Mouse (Mus musculus): Measurements from ENCODE around the gene Dpp10. TPM values are rescaled to one million over a fixed set of nuclear protein-coding genes. Genes with fewer than 3 reads are reported as not detected.

Dpp10 gene
- polyA plus RNA-seq (2016; fragmentation: Nextera tagmentation; extraction: Ambion mirVana): 0.04 TPM in 1 of 2 replicates, not detected in the other

DNA sequence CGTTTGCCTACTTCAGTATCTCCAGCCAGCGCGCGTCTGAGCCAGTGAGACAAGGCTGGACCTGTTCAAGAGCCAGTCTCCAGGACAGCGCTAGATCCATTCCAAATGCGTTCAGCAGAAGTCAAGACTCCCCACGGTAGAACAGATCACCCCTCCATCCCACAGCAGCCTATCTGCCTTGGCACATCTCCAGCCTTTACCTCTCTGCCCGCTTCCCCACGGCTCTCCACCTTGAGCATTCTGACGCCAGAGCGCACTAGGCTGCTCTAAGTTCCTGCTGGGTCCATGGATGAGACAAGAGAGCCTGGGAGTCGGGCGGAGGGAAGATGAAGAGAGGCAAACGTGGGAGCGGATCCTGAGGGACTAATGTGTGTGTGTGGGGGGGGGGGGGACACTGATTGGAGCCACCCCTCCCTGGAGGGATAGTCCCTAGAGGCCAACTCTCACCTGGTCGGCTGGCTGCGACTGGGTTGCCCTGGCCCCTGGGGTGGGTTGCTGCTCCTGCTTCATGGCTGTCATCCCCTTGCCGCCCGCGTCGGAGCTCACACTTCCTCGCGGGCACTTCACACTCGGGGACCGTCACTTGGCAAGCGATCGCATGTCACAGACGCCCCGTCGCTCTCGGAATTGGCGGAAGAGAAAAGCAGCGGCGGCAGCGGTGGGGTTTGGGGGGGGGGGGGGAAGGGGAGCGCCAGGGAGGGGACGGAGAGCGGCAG, at the start of gene Dpp10:
Gene Dpp10 (minus strand): TSS at position 635 of the 716 bp plus-strand sequence.
- peaks cover 51% of the 10 kb centered on the region for H3K27me3 ChIP-seq (ENCODE audit: poor library complexity, severe bottlenecking)
- peak; percentile 33 for DNase-seq (ENCODE audit: extremely low spot score, low spot score)
- peaks cover 27% of the 10 kb centered on the region for H3K4me1 ChIP-seq
- H3K9me3 ChIP-seq: no peaks in the 10 kb centered on the region
- H3K4me3 ChIP-seq: peak within 1 kb of the TSS; percentile 70
- WGBS: under 1% methylated on average over 25 of the region's 38 CpGs
- H3K36me3 ChIP-seq (replicated peaks): no peaks in the 10 kb centered on the region
- peak within 1 kb of the TSS; percentile 67 for H3K27ac ChIP-seq

DNA sequence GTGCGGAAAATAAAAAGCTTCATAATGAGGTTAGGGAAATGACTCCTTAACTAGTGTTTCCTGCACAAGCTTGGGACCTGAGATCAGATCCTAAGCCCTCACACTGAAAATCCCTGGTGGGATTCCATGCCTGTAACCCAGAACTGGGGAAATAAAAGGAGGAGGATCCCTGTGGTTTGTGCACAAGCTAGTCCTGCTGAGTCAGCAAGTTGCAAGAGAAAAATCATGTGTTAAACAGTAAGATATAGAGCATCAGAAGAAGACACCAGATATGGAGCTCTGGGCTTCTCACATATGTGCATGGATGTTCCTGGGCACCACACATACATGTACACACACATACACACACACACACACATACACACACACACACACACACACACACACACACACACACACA, 3.2 kb upstream of the Dpp10 start:
- peaks cover 39% of the 10 kb centered on the region for H3K27me3 ChIP-seq (ENCODE audit: poor library complexity, severe bottlenecking)
- H3K27ac ChIP-seq: no peak overlapping the region
- no peaks in the 10 kb centered on the region for H3K9me3 ChIP-seq
- WGBS: 92% methylated on average over 1 of the region's 1 CpGs
- peaks cover 27% of the 10 kb centered on the region for H3K4me1 ChIP-seq
- no peak overlapping the region for H3K4me3 ChIP-seq
- DNase-seq (ENCODE audit: extremely low spot score, low spot score): no peak
- no peaks in the 10 kb centered on the region for H3K36me3 ChIP-seq (replicated peaks)

DNA sequence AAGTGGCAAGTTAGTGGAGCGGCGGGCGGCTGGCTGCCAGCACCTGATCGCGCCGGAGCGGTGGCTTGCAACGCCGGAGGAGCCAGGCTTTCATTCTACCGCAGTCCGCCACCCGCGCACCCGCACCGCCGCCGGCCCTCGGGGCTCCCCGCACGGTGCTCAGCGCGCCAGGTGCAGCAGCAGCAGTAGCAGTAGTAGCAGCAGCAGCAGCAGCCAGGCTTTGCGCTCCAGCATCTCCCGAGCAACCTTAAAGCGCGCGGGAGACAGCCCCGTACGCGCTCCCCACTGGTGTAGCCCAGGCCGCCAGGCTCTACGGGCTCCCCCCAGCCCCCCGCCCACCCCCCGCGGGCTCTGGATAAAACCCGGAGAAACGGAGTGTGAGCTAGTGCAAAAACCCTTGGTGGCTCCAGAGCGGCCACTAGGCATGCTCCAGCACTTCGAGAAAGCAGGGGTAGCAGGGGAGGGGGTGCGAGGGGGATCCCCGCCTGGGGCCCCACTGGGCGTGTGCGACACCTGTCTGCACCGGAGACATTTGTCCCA, 472 bp upstream of the Dpp10 start:
- Histone ChIP-seq H3K27me3 (ENCODE audit: poor library complexity, severe bottlenecking) (peaks cover 51% of the 10 kb centered on the region), H3K9me3 (no peaks in the 10 kb centered on the region), H3K4me3 (peak overlapping the region; percentile 70), H3K36me3 (replicated peaks) (no peaks in the 10 kb centered on the region), H3K27ac (peak overlapping the region; percentile 67), H3K4me1 (peaks cover 27% of the 10 kb centered on the region)
- DNase-seq (ENCODE audit: extremely low spot score, low spot score): peak; percentile 55
- under 1% methylated on average over 44 of the region's 44 CpGs for WGBS

DNA sequence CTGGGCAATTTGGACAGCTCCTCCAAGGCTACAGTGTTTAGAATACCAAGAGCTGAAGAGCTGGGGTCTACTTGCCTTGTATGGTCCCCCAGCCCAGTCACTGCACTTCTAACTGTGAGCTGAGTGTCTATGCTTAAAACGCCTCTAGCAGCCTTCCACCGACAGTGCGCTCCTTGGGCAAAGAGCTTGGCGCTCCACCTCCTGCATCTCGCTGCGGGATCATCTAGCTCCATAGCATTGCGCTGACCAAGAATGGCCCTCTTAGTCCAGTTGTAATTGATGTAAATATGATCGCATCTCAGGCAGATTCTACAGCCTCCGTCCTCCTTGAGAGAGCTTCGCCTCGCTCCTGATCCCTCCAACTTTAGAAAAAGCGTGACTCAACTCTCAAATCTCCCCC, 1.2 kb downstream of the Dpp10 start:
- Histone ChIP-seq H3K36me3 (replicated peaks) (no peaks in the 10 kb centered on the region), H3K27me3 (ENCODE audit: poor library complexity, severe bottlenecking) (peaks cover 51% of the 10 kb centered on the region), H3K9me3 (no peaks in the 10 kb centered on the region), H3K27ac (no peak overlapping the region), H3K4me1 (peaks cover 19% of the 10 kb centered on the region), H3K4me3 (no peak overlapping the region)
- 11% methylated on average over 12 of the region's 12 CpGs for WGBS
- no peak for DNase-seq (ENCODE audit: extremely low spot score, low spot score)

DNA sequence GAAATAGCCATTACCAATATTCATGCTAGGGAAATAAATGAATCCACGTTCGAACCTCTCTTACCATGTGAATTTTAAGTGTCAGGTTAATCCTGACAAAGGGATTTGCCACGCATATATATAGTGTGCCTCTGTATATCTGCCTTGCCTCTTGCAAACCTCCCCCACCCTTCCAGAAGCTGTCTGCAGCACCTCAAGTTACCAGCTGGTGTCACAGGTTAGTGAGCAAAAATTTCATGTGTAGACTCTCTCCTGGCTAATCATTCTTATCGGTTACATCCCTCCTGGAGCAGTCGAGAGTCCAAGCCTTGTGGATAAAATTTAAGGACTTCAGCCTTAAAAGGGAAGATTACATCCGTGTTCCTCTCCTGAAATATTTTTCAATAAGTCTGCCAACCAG, 1.9 kb downstream of the Dpp10 start:
- no peaks in the 10 kb centered on the region for H3K36me3 ChIP-seq (replicated peaks)
- no peak for DNase-seq (ENCODE audit: extremely low spot score, low spot score)
- whole genome bisulfite sequencing: 67% methylated on average over 6 of the region's 6 CpGs
- no peak overlapping the region for H3K4me3 ChIP-seq
- no peaks in the 10 kb centered on the region for H3K9me3 ChIP-seq
- peaks cover 18% of the 10 kb centered on the region for H3K4me1 ChIP-seq
- peaks cover 51% of the 10 kb centered on the region for H3K27me3 ChIP-seq (ENCODE audit: poor library complexity, severe bottlenecking)
- H3K27ac ChIP-seq: no peak overlapping the region

DNA sequence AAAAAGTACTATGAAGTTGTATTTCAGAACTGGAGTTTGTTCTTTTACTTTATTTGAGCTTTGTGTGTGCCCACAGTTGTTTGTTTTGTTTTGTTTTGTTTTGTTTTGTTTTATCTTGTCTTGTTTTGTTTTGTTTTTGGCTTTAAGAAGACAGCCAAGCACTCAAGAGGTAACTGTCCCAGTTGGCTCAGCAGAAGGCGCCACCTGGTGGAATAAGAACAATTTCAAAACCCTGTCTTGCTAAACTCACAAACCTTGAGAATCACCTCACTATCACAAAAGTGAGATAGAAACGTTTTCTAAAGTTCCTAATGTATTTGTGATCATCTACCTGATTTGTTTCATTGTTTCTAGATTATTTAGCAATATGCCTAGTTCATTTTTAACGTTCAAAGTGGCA, 3.8 kb downstream of the Dpp10 start:
- Histone ChIP-seq H3K4me3 (no peak overlapping the region), H3K27ac (no peak overlapping the region), H3K4me1 (peaks cover 18% of the 10 kb centered on the region), H3K9me3 (no peaks in the 10 kb centered on the region), H3K27me3 (ENCODE audit: poor library complexity, severe bottlenecking) (peaks cover 42% of the 10 kb centered on the region), H3K36me3 (replicated peaks) (no peaks in the 10 kb centered on the region)
- 8% methylated on average over 3 of the region's 3 CpGs for WGBS
- DNase-seq (ENCODE audit: extremely low spot score, low spot score): no peak

DNA sequence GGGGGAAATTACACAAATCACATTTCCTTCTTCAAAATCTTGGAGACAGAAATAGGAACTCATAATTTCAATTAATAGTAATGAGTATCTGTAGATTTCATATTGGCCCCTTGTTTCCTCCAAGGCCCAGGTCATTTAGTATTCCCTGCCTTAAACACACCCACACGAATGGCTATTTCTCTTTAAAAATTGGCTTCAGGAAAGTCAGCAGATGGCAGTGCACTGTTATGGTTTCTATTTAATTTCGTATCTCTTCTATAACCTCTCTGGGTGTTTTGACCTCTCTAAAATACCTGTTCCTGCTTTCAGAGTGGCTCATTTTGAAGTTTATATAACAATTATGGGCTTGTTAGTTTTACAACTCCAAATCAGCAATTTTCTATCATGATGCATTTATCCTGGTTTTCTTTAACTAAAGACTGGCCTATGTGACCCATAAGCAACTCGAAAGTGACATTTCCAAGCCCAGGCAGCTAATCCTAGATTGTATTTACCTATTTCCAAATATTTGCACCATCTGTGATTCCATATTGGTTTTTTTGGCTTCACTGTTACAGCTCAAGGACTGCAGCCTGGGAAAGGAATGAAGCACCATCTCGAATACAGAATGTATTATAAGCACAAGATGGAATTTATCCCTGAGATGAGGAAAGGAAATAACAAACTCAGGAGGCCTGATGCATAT, 9.9 kb downstream of the Dpp10 start:
- Histone ChIP-seq H3K4me3 (no peak overlapping the region), H3K27ac (no peak overlapping the region), H3K27me3 (ENCODE audit: poor library complexity, severe bottlenecking) (no peaks in the 10 kb centered on the region), H3K9me3 (no peaks in the 10 kb centered on the region), H3K36me3 (replicated peaks) (no peaks in the 10 kb centered on the region), H3K4me1 (no peaks in the 10 kb centered on the region)
- 82% methylated on average over 4 of the region's 4 CpGs for WGBS
- DNase-seq (ENCODE audit: extremely low spot score, low spot score): no peak

DNA sequence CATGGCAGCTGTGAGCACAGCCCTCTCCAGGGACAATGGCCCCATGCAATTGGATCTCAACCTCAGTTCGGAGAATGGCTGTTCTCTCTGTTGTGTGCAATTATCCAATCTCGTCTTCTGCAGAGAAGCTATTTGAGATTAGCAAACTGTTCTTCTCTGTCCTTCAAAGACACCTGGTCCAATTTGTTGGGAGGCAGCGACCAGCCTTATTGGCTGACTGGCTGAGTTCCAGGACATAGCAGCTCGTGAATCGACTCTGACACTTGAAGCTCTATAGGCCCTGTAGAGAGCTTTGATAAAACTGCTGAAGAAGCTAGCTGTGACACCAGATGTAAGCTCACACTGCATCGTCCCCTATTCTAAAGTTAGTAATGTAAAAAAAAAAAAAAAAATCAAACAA, 12.7 kb downstream of the Dpp10 start:
- H3K27ac ChIP-seq: no peak overlapping the region
- no peaks in the 10 kb centered on the region for H3K27me3 ChIP-seq (ENCODE audit: poor library complexity, severe bottlenecking)
- H3K4me1 ChIP-seq: no peaks in the 10 kb centered on the region
- H3K9me3 ChIP-seq: no peaks in the 10 kb centered on the region
- H3K36me3 ChIP-seq (replicated peaks): no peaks in the 10 kb centered on the region
- DNase-seq (ENCODE audit: extremely low spot score, low spot score): no peak
- 75% methylated on average over 6 of the region's 6 CpGs for WGBS
- no peak overlapping the region for H3K4me3 ChIP-seq

DNA sequence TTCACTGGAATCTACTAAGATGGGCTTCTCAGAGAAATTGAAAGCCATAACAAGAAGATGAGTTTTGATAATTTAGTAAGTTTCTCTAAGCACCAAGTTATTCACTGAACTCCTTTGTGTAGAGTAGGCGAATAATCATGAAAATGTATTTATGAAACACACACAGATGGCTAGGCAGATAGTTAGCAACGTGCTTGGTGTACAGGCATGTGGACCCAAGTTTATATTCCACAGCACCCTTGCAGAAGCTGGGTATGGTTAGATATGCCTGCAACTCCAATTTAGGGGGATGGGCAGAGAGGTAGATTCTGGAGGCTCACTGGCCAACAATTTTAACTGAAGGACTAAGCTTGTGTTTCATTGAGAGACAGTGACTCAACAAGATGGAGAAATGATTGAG, 13.4 kb downstream of the Dpp10 start:
- no peak for DNase-seq (ENCODE audit: extremely low spot score, low spot score)
- no peaks in the 10 kb centered on the region for H3K27me3 ChIP-seq (ENCODE audit: poor library complexity, severe bottlenecking)
- no peak overlapping the region for H3K4me3 ChIP-seq
- 84% methylated on average over 2 of the region's 2 CpGs for WGBS
- no peaks in the 10 kb centered on the region for H3K36me3 ChIP-seq (replicated peaks)
- no peaks in the 10 kb centered on the region for H3K4me1 ChIP-seq
- no peak overlapping the region for H3K27ac ChIP-seq
- no peaks in the 10 kb centered on the region for H3K9me3 ChIP-seq

DNA sequence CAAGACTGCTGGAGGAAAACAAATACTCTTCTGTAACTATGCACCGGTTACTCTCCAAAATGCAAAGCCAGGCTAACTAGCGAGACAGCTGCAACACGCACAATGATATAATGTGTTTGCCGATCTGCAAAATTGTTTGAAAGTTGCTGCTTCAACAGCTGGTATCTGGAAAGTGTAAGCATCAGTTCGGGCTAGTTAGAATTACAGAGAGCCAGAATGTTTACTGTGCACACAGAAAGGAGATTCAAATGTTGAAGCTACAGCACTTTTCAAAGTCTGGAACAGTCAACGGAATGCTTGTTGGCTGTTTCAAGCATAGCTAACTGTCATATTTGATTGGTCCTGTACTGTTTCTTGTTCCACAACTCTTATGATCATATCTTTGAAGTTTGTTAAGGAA, 42.6 kb downstream of the Dpp10 start:
- H3K4me3 ChIP-seq: no peak overlapping the region
- no peaks in the 10 kb centered on the region for H3K36me3 ChIP-seq (replicated peaks)
- H3K27ac ChIP-seq: no peak overlapping the region
- WGBS: 94% methylated on average over 6 of the region's 6 CpGs
- H3K9me3 ChIP-seq: no peaks in the 10 kb centered on the region
- no peak for DNase-seq (ENCODE audit: extremely low spot score, low spot score)
- no peaks in the 10 kb centered on the region for H3K4me1 ChIP-seq
- no peaks in the 10 kb centered on the region for H3K27me3 ChIP-seq (ENCODE audit: poor library complexity, severe bottlenecking)

DNA sequence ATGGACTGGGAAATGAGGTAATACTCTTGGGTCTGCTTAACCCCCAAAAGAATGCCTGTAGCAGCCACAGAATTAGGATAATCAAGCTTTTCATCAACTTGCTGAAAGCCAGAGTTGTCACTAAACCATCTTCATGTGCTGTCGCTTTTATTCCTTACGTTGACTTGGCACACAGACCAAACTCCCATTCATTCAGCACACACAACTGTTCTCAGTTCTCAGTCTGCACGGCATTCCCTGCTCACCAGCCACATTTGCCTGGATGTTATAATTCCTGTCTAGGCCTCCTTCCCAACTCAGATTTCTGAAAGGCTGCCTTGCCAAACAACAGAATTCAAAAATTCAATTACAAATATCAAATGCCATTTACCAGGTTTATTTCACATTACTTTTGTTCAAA, 49.6 kb downstream of the Dpp10 start:
- 85% methylated on average over 3 of the region's 3 CpGs for WGBS
- Histone ChIP-seq H3K4me1 (no peaks in the 10 kb centered on the region), H3K9me3 (no peaks in the 10 kb centered on the region), H3K27me3 (ENCODE audit: poor library complexity, severe bottlenecking) (no peaks in the 10 kb centered on the region), H3K4me3 (no peak overlapping the region), H3K27ac (no peak overlapping the region), H3K36me3 (replicated peaks) (no peaks in the 10 kb centered on the region)
- no peak for DNase-seq (ENCODE audit: extremely low spot score, low spot score)

DNA sequence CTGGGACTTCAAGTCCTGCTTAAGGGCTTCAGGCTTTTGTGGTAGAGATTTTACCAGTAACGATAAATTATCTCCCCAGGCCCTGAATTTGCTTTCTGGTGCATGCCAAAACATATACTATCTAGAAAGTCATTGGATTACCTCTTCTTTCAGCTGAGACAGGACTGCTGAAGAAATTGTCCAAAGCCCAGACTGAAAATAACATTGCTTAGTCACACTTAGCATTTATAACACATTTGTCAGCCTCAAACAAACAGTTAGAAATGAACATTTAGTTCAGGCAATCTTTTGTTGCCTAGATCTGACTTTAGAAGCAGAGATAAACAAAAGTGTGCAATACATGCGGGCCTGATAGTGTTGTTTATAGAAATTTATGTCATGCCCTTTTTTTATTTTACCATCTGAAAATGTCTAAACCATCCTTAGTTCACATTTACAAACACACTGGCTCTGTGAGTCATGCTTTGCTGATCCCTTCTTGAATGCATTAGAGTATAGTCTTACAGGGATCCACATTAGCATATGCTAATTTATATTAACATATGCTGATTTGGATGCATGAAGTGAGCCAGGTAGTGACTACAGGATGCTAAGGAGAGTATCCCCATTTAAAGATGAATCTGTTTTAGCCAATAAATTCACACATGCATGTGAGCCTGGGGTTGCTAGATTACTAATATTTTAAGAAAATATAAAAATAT, 59.9 kb downstream of the Dpp10 start:
- H3K27me3 ChIP-seq (ENCODE audit: poor library complexity, severe bottlenecking): no peaks in the 10 kb centered on the region
- H3K4me3 ChIP-seq: no peak overlapping the region
- 84% methylated on average over 2 of the region's 2 CpGs for WGBS
- no peaks in the 10 kb centered on the region for H3K36me3 ChIP-seq (replicated peaks)
- H3K4me1 ChIP-seq: no peaks in the 10 kb centered on the region
- H3K27ac ChIP-seq: no peak overlapping the region
- DNase-seq (ENCODE audit: extremely low spot score, low spot score): no peak
- H3K9me3 ChIP-seq: no peaks in the 10 kb centered on the region

DNA sequence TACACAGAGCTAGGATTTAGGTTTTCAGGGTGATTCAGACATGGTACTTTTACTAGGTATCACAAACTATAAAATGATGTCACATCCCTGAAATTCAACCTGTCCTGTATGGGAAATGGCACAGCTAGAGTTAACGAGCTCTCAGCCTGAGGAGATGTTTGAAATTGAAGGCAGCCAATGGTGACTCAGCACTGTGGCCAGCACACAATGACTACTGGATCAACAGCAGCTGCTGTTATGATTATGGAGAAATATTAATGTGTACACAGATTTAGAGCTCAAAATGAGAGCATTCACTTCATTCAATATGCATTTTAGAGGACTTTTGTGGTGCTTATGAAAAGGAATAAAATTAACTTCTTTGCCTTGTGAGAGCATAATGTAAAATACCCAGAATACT, 66.8 kb downstream of the Dpp10 start:
- no peak for DNase-seq (ENCODE audit: extremely low spot score, low spot score)
- Histone ChIP-seq H3K4me3 (no peak overlapping the region), H3K36me3 (replicated peaks) (no peaks in the 10 kb centered on the region), H3K9me3 (no peaks in the 10 kb centered on the region), H3K27me3 (ENCODE audit: poor library complexity, severe bottlenecking) (no peaks in the 10 kb centered on the region), H3K4me1 (no peaks in the 10 kb centered on the region), H3K27ac (no peak overlapping the region)
- 66% methylated on average over 1 of the region's 1 CpGs for WGBS

Measured in forebrain, embryonic 10.5 days (tissue).